Mouse (Mus musculus): ENCODE measurements around the gene Ano1.

DNA sequence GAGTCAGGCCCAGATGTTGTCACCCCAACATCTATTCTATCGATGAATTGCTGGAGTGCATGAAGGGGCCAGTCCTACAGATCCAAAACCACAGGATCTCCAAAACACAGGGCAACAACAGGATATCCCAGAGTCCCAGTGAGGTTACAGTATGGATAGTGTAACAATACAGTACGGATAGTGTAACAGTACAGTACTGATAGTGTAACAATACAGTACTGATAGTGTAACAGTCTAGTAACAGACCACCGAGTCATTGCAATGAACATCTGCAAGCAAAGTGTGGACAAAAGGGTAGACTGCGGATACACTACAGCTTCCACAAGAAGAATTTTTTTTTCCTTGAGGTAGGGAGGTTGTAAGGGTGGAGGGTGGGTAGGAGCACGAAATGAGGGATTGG, 210.4 kb downstream of the Ano1 start:
- TF ChIP-seq POLR2A (IDR thresholded peaks at IDR 0.05; ENCODE audit: extremely low read depth, insufficient read depth, low read length): no peak
- no peak for TF ChIP-seq CTCF (IDR thresholded peaks at IDR 0.05; ENCODE audit: low read depth, low read length)

Measured in liver, adult 2 months (tissue).